Mouse (Mus musculus): Measurements from ENCODE around the gene Fbxo31. TPM values are rescaled to one million over a fixed set of nuclear protein-coding genes. Genes with fewer than 3 reads are reported as not detected.

Fbxo31 gene
- polyA plus RNA-seq, 1 experiment = 16.2 TPM

DNA sequence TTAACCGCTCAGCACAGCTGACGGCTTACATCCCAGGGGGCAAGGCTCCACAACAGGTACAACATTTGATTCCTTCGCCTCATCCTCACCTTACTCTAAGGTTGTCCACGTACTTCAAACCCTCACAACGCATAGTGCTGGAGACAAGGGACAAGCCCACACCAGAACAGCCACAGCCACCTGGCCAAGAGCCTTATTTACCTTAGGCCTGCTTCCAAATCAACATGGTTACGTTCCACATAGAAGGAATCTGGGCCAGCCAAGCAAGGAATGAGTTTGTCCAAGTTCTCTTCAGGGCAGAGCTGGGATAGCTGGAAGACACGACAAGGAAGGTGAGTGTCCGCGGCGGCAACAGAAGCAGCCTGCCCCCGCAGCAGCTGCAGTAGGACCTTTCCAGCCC lies 31.3 kb upstream of the Fbxo31 start:
- H3K27me3 ChIP-seq (replicated peaks; ENCODE audit: control insufficient read depth, insufficient read depth, low read length) = no peaks in the 10 kb centered on the region
- no peaks in the 10 kb centered on the region for H3K4me1 ChIP-seq (ENCODE audit: control insufficient read depth, insufficient read depth, low read length)
- peaks cover 2% of the 10 kb centered on the region; the same call in 1 of the 2 replicates for H3K36me3 ChIP-seq (ENCODE audit: control insufficient read depth, insufficient read depth, low read length)
- TF ChIP-seq POLR2A (IDR thresholded peaks at IDR 0.05; ENCODE audit: low read depth, low read length) (no peak), CTCF (conservative IDR thresholded peaks at IDR 0.05; ENCODE audit: insufficient read depth, insufficient read length, low read depth, low read length) (no peak)
- WGBS = 86% methylated on average over 11 of the region's 11 CpGs
- H3K4me3 ChIP-seq (ENCODE audit: insufficient read depth, low read depth, low read length) = no peak overlapping the region
- no peak for DNase-seq
- no peak overlapping the region for H3K27ac ChIP-seq (ENCODE audit: insufficient read depth, low read depth, low read length)

DNA sequence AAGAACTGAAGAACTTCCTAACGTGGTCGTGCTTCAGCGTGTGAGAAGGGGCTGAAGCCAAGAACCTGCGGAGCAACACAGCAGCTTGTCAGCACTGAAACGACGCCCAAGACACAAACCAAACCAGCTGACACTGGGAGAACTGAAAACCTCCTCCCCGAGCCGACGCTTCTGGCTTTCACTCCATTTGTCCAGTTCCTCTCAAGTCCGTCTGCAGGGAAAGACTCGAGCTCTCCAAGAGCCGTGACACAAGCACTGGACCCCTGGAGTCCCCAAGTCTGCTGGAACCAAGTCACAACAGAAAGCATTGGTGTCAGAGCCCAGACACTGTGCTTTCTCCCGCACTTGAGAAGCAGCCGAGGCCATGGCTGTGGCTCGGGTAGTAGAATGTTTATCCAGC lies 30.6 kb upstream of the Fbxo31 start:
- Histone ChIP-seq H3K4me1 (ENCODE audit: control insufficient read depth, insufficient read depth, low read length) (no peaks in the 10 kb centered on the region), H3K27ac (ENCODE audit: insufficient read depth, low read depth, low read length) (no peak overlapping the region), H3K4me3 (ENCODE audit: insufficient read depth, low read depth, low read length) (no peak overlapping the region), H3K36me3 (ENCODE audit: control insufficient read depth, insufficient read depth, low read length) (peaks cover 4% of the 10 kb centered on the region), H3K27me3 (replicated peaks; ENCODE audit: control insufficient read depth, insufficient read depth, low read length) (no peaks in the 10 kb centered on the region)
- 68% methylated on average over 15 of the region's 15 CpGs for WGBS
- no peak for TF ChIP-seq CTCF (conservative IDR thresholded peaks at IDR 0.05; ENCODE audit: insufficient read depth, insufficient read length, low read depth, low read length)
- no peak for TF ChIP-seq POLR2A (IDR thresholded peaks at IDR 0.05; ENCODE audit: low read depth, low read length)
- DNase-seq = no peak

DNA sequence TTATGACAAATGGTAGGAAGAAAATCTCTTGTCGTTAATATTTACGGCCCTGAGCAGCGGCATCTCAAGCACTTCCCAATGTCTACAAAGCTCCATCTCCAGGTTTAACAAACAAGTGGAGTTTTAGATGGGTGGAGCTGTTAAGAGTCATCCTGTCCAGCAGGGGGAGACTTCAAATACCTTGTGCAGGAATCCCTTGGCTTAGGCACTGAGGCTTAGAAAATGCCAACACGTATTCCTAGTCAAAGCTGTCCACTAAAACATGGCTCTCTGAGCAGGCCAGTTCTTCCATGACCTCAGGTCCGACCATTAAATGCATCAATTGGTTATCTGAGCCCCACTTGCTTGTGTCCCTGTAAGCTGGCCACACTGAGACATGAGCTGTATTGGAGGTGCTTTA lies 29.1 kb upstream of the Fbxo31 start:
- no peak overlapping the region for H3K4me3 ChIP-seq (ENCODE audit: insufficient read depth, low read depth, low read length)
- 74% methylated on average over 5 of the region's 5 CpGs for WGBS
- H3K27ac ChIP-seq (ENCODE audit: insufficient read depth, low read depth, low read length) = no peak overlapping the region
- no peak for TF ChIP-seq POLR2A (IDR thresholded peaks at IDR 0.05; ENCODE audit: low read depth, low read length)
- TF ChIP-seq CTCF (conservative IDR thresholded peaks at IDR 0.05; ENCODE audit: insufficient read depth, insufficient read length, low read depth, low read length) = peak; percentile 54
- H3K4me1 ChIP-seq (ENCODE audit: control insufficient read depth, insufficient read depth, low read length) = no peaks in the 10 kb centered on the region
- no peaks in the 10 kb centered on the region for H3K27me3 ChIP-seq (replicated peaks; ENCODE audit: control insufficient read depth, insufficient read depth, low read length)
- no peak for DNase-seq
- peaks cover 6% of the 10 kb centered on the region for H3K36me3 ChIP-seq (ENCODE audit: control insufficient read depth, insufficient read depth, low read length)

DNA sequence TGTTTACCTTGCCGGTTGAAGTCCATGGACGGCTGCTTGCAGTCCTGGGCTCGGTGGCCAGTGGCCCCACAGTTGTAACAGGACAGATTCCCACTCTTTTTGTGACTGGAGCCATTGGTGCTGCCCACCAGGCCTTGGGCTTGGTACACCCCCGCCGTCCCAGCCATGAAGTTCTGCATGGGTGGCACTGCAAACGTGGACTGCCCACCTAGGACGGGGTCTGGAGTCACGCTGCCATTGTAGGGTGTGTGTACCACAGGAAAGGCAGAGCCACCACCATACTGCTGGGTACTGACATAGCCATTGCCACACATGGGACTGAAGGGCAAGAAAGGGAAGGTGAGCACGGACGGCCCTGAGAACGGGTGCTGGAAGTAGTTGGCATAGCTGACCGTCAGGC lies 25.2 kb upstream of the Fbxo31 start:
- Histone ChIP-seq H3K36me3 (ENCODE audit: control insufficient read depth, insufficient read depth, low read length) (peaks cover 8% of the 10 kb centered on the region), H3K27ac (ENCODE audit: insufficient read depth, low read depth, low read length) (no peak overlapping the region), H3K27me3 (replicated peaks; ENCODE audit: control insufficient read depth, insufficient read depth, low read length) (no peaks in the 10 kb centered on the region), H3K4me3 (ENCODE audit: insufficient read depth, low read depth, low read length) (no peak overlapping the region), H3K4me1 (ENCODE audit: control insufficient read depth, insufficient read depth, low read length) (no peaks in the 10 kb centered on the region)
- DNase-seq = no peak
- no peak for TF ChIP-seq CTCF (conservative IDR thresholded peaks at IDR 0.05; ENCODE audit: insufficient read depth, insufficient read length, low read depth, low read length)
- WGBS = 86% methylated on average over 12 of the region's 12 CpGs

DNA sequence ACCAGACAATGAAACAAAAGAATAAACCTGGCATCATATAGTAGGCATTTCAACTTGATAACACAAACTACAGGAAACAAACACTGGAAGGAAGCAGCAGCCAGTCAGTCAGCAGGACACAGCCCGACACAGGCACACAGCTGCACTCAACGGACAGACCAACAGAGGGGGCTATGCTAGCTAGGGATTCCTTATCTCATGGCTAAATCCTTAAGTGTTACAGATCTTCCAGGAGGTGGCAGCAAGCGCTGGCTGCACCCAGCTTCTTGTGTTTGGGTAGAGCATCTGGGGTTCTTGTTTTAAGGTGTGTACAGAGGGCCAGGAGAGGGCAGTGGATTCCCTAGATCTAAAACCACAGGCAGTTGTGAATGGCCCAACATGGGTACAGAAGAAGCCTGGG lies 24.3 kb upstream of the Fbxo31 start:
- H3K27me3 ChIP-seq (replicated peaks; ENCODE audit: control insufficient read depth, insufficient read depth, low read length) = no peaks in the 10 kb centered on the region
- WGBS = 17% methylated on average over 3 of the region's 3 CpGs
- H3K4me1 ChIP-seq (ENCODE audit: control insufficient read depth, insufficient read depth, low read length) = no peaks in the 10 kb centered on the region
- TF ChIP-seq CTCF (conservative IDR thresholded peaks at IDR 0.05; ENCODE audit: insufficient read depth, insufficient read length, low read depth, low read length) (peak; percentile 89), POLR2A (IDR thresholded peaks at IDR 0.05; ENCODE audit: low read depth, low read length) (no peak)
- peak; percentile 88 for DNase-seq
- no peak overlapping the region for H3K27ac ChIP-seq (ENCODE audit: insufficient read depth, low read depth, low read length)
- no peak overlapping the region for H3K4me3 ChIP-seq (ENCODE audit: insufficient read depth, low read depth, low read length)
- H3K36me3 ChIP-seq (ENCODE audit: control insufficient read depth, insufficient read depth, low read length) = peaks cover 9% of the 10 kb centered on the region

DNA sequence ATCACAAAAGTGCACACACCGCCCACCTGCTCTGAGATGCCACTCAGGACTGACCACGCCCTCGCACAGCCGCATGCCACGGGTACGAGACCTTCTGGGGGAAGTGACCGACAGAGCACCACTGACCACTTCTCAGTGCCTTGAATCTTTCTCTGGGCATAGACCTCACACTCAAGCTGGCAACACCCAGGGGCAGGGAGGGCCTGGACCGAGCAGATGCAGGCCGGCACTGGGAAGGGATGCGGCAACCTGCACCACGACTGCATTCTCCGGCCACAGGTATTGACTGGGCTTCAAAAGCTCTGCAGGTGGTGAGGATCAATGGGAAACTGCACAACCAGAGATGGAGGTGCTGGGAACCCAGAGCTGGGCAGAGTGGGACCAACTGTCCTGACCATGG lies 23.8 kb upstream of the Fbxo31 start:
- Histone ChIP-seq H3K4me3 (ENCODE audit: insufficient read depth, low read depth, low read length) (no peak overlapping the region), H3K36me3 (ENCODE audit: control insufficient read depth, insufficient read depth, low read length) (peaks cover 10% of the 10 kb centered on the region), H3K27ac (ENCODE audit: insufficient read depth, low read depth, low read length) (no peak overlapping the region), H3K4me1 (ENCODE audit: control insufficient read depth, insufficient read depth, low read length) (no peaks in the 10 kb centered on the region), H3K27me3 (replicated peaks; ENCODE audit: control insufficient read depth, insufficient read depth, low read length) (no peaks in the 10 kb centered on the region)
- DNase-seq = no peak
- 92% methylated on average over 12 of the region's 12 CpGs for WGBS
- no peak for TF ChIP-seq POLR2A (IDR thresholded peaks at IDR 0.05; ENCODE audit: low read depth, low read length)
- TF ChIP-seq CTCF (conservative IDR thresholded peaks at IDR 0.05; ENCODE audit: insufficient read depth, insufficient read length, low read depth, low read length) = no peak

DNA sequence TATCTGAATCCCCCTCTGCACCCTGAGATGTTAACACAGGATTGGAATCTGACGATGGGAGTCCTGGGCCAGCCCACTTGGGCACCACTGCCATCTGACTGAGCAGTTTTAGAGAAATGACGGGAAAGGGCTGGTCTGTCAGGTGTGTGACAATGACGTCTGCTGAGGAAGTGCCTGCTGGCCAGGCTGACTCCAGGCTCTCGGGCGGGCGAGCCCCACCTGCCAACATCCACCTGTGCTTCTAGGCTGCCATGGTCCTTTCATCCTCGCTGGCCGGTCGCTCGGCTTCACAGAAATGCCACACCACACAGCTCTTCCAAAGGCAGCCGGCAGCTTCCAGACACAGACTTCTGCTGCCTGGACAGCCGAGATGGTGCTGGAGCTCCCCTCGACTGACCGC lies 21.2 kb upstream of the Fbxo31 start:
- Histone ChIP-seq H3K4me3 (ENCODE audit: insufficient read depth, low read depth, low read length) (no peak overlapping the region), H3K27ac (ENCODE audit: insufficient read depth, low read depth, low read length) (no peak overlapping the region), H3K27me3 (replicated peaks; ENCODE audit: control insufficient read depth, insufficient read depth, low read length) (no peaks in the 10 kb centered on the region), H3K36me3 (ENCODE audit: control insufficient read depth, insufficient read depth, low read length) (peaks cover 8% of the 10 kb centered on the region), H3K4me1 (ENCODE audit: control insufficient read depth, insufficient read depth, low read length) (no peaks in the 10 kb centered on the region)
- DNase-seq = no peak
- no peak for TF ChIP-seq CTCF (conservative IDR thresholded peaks at IDR 0.05; ENCODE audit: insufficient read depth, insufficient read length, low read depth, low read length)
- TF ChIP-seq POLR2A (IDR thresholded peaks at IDR 0.05; ENCODE audit: low read depth, low read length) = no peak
- WGBS = 84% methylated on average over 14 of the region's 14 CpGs

DNA sequence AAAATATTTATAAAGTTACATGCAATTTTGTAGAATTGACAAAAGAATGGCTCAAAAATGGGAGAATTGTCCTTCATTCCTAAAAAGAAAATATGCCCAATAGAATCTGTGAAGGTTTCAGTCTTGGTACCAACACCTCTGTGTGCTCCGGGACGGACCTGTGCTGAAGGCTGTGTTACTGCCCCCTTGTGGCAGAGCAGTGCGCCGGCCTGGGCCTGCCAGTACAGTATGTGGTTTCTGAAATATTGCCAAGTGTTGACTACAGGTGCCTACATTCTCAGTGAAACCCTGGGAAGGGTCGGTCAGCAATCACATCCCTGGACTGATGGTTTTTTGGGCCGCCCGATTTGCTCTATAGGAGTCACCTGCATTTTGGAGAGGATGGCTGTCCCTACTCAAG lies 20.3 kb upstream of the Fbxo31 start:
- DNase-seq = peak; percentile 91
- H3K4me3 ChIP-seq (ENCODE audit: insufficient read depth, low read depth, low read length) = no peak overlapping the region
- TF ChIP-seq CTCF (conservative IDR thresholded peaks at IDR 0.05; ENCODE audit: insufficient read depth, insufficient read length, low read depth, low read length) (peak; percentile 93), POLR2A (IDR thresholded peaks at IDR 0.05; ENCODE audit: low read depth, low read length) (no peak)
- no peaks in the 10 kb centered on the region for H3K27me3 ChIP-seq (replicated peaks; ENCODE audit: control insufficient read depth, insufficient read depth, low read length)
- H3K4me1 ChIP-seq (ENCODE audit: control insufficient read depth, insufficient read depth, low read length) = no peaks in the 10 kb centered on the region
- peaks cover 3% of the 10 kb centered on the region; the same call in 1 of the 2 replicates for H3K36me3 ChIP-seq (ENCODE audit: control insufficient read depth, insufficient read depth, low read length)
- 20% methylated on average over 7 of the region's 7 CpGs for WGBS
- no peak overlapping the region for H3K27ac ChIP-seq (ENCODE audit: insufficient read depth, low read depth, low read length)
